Mouse (Mus musculus) liver, embryonic 14 days (tissue): ENCODE measurements around the gene Ttc7b. TPM values are rescaled to one million over a fixed set of nuclear protein-coding genes. Genes with fewer than 3 reads are reported as not detected.

Experiments
- polyA plus RNA-seq: library from polyadenylated mRNA; depleted of rRNA; stranded (reverse); fragments of >200 nt; gene quantifications from 2 replicates; pipeline ENCODE4 v1.2.3, GENCODE M21; 2012; rRNA removed

The Ttc7b gene
- polyA plus RNA-seq = 3.0 and 3.1 TPM in 2 replicates

DNA sequence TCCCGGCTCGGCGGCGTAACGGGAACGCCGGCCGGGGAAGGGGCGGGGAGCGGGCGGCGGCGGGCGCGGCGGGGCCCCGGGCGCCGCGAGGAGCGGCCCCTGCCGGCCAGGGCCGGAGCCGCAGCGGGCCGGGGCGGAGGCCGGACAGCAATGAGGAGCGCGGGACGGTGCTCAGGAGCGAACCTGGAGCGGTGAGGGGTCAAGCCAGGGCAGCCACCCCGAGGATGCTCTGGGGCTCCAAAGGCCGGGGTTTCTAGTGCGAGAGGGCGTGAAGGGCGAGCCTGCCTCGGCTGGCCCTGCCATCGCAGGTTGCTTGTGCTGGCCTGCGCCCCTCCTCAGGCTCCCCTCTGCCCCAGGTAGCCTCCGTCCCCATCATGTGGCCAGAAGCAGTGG is at the start of gene Ttc7b:
Gene Ttc7b (minus strand): TSS at position 33 of the 393 bp plus-strand sequence.

Other genes starting within 250 kb of the Ttc7b start
- 1.5 and 1.6 TPM in 2 replicates for gene Rps6ka5, start 206.2 kb upstream of the Ttc7b start, polyA plus RNA-seq